In the genomic region with DNA sequence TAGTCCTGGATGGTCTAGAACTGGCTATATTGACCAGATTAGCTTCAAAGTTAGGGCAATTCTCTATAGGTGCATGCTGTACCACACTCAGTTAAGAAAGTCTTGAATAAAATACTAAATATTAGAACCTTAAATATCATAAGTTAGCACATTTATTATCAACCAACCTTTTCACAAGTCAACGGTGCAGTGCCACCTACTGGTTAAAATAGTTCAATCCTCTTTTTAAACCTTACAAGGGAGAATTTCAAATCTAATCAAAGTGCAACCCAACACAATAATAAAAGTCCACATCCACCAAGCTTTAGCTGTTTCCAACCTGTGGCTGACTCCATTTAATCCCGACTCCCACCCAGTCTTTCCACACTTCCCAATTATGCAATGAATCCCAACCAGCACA, we compare ENCODE assay signal across 13 mouse cellular contexts. TPM values are rescaled to one million over a fixed set of nuclear protein-coding genes. Genes with fewer than 3 reads are reported as not detected.
DNase-seq lines count a peak whose midpoint lies in the region; ATAC-seq and TF ChIP-seq lines count a peak whose summit lies in the region.
"Had no signal": no experiment of that assay in that cellular context is flagged by ENCODE, and none has a peak within 500 bp of the region (broad histone marks: within the 10 kb centered on the region; RNA-seq: fewer than 3 reads in every experiment).

No protein-coding gene starts in this region.

- H3K27me3 ChIP-seq in forebrain, postnatal 0 days (ENCODE audit: insufficient read depth, low read length), result no peaks in the 10 kb centered on the region
- H3K27me3 ChIP-seq in forebrain, embryonic 16.5 days (replicated peaks; ENCODE audit: control insufficient read depth, insufficient read depth, low read length), result no peaks in the 10 kb centered on the region
- H3K27me3 ChIP-seq in liver, adult 2 months (ENCODE audit: control insufficient read depth, insufficient read depth, low read length), result no peaks in the 10 kb centered on the region
- H3K27me3 ChIP-seq: embryonic facial prominence, embryonic 13.5 days; hindbrain, embryonic 13.5 days; midbrain, embryonic 13.5 days had no signal

- peak; percentile 56 for DNase-seq in forebrain, postnatal 0 days
- peak; percentile 51 for DNase-seq in liver, adult 2 months (ENCODE audit: extremely low read depth, low read depth, low spot score)
- no peak for DNase-seq in liver
- peak; percentile 48 for DNase-seq in NIH3T3 (ENCODE audit: low read depth)
- peak; percentile 47 for DNase-seq in lung, postnatal 36 days
- DNase-seq in right cerebral cortex, postnatal 36 days (ENCODE audit: low spot score in 2 of 2), result no peak
- DNase-seq in MN1 (ENCODE audit: low spot score), result no peak
- DNase-seq: adrenal gland, postnatal 14 days; gastrocnemius, postnatal 25 days had no signal

- H3K9ac ChIP-seq in forebrain, postnatal 0 days, result no peak overlapping the region
- no peak overlapping the region for H3K9ac ChIP-seq in forebrain, embryonic 16.5 days (replicated peaks; ENCODE audit: low read depth, low read length)
- H3K9ac ChIP-seq in liver, adult 2 months (ENCODE audit: low read depth, low read length), result no peak overlapping the region
- H3K9ac ChIP-seq: embryonic facial prominence, embryonic 13.5 days; hindbrain, embryonic 13.5 days; midbrain, embryonic 13.5 days had no signal

- H3K9me3 ChIP-seq in forebrain, postnatal 0 days (ENCODE audit: low read length), result no peaks in the 10 kb centered on the region
- no peaks in the 10 kb centered on the region for H3K9me3 ChIP-seq in forebrain, embryonic 16.5 days (ENCODE audit: control insufficient read depth, low read length)
- H3K9me3 ChIP-seq: embryonic facial prominence, embryonic 13.5 days; hindbrain, embryonic 13.5 days; midbrain, embryonic 13.5 days had no signal

- H3K27ac ChIP-seq in forebrain, postnatal 0 days (ENCODE audit: low read depth, low read length), result no peak overlapping the region
- no peak overlapping the region for H3K27ac ChIP-seq in forebrain, embryonic 16.5 days (ENCODE audit: low read length)
- H3K27ac ChIP-seq in liver, adult 2 months (replicated peaks; ENCODE audit: insufficient read depth, low read depth, low read length), result no peak overlapping the region
- H3K27ac ChIP-seq: embryonic facial prominence, embryonic 13.5 days; hindbrain, embryonic 13.5 days; midbrain, embryonic 13.5 days had no signal

- peaks cover 11% of the 10 kb centered on the region; the same call in 1 of the 2 replicates for H3K36me3 ChIP-seq in forebrain, postnatal 0 days (ENCODE audit: insufficient read depth)
- H3K36me3 ChIP-seq in forebrain, embryonic 16.5 days (ENCODE audit: control insufficient read depth, insufficient read depth), result peaks cover 5% of the 10 kb centered on the region; the same call in 1 of the 2 replicates
- no peaks in the 10 kb centered on the region for H3K36me3 ChIP-seq in liver, adult 2 months (ENCODE audit: control insufficient read depth, insufficient read depth, low read length)

- WGBS in forebrain, postnatal 0 days, result 61% methylated on average over 2 of the region's 2 CpGs
- 60% methylated on average over 2 of the region's 2 CpGs for WGBS in forebrain, embryonic 16.5 days
- 33% methylated on average over 2 of the region's 2 CpGs for WGBS in liver, adult 2 months

- H3K4me2 ChIP-seq in forebrain, postnatal 0 days (ENCODE audit: low read depth), result no peak overlapping the region
- H3K4me2 ChIP-seq in forebrain, embryonic 16.5 days (ENCODE audit: low read length), result no peak overlapping the region
- H3K4me2 ChIP-seq: embryonic facial prominence, embryonic 13.5 days; hindbrain, embryonic 13.5 days; midbrain, embryonic 13.5 days had no signal

- peak; percentile 65 for TF ChIP-seq CTCF in forebrain, postnatal 0 days (IDR thresholded peaks at IDR 0.05; ENCODE audit: low read depth)
- no peak for TF ChIP-seq CTCF in liver, adult 2 months (IDR thresholded peaks at IDR 0.05; ENCODE audit: low read depth, low read length)

- no peak for TF ChIP-seq POLR2A in liver, adult 2 months (IDR thresholded peaks at IDR 0.05; ENCODE audit: extremely low read depth, insufficient read depth, low read length)

- H3K79me2 ChIP-seq in liver, adult 2 months (ENCODE audit: control insufficient read depth, insufficient read depth, low read length), result no peaks in the 10 kb centered on the region

- no peak for ATAC-seq in forebrain, postnatal 0 days
- no peak for ATAC-seq in forebrain, embryonic 16.5 days
- ATAC-seq: midbrain, embryonic 13.5 days had no signal

- no peak overlapping the region for H3K4me3 ChIP-seq in forebrain, postnatal 0 days (ENCODE audit: low read depth, low read length)
- no peak overlapping the region for H3K4me3 ChIP-seq in forebrain, embryonic 16.5 days (replicated peaks; ENCODE audit: low read length)
- H3K4me3 ChIP-seq in liver, adult 2 months (ENCODE audit: insufficient read depth, low read depth, low read length), result no peak overlapping the region
- H3K4me3 ChIP-seq: embryonic facial prominence, embryonic 13.5 days; hindbrain, embryonic 13.5 days; midbrain, embryonic 13.5 days had no signal

- no peaks in the 10 kb centered on the region for H3K4me1 ChIP-seq in forebrain, postnatal 0 days (ENCODE audit: insufficient read depth)
- no peaks in the 10 kb centered on the region for H3K4me1 ChIP-seq in forebrain, embryonic 16.5 days (replicated peaks; ENCODE audit: control insufficient read depth, insufficient read depth, low read length)
- no peaks in the 10 kb centered on the region for H3K4me1 ChIP-seq in liver, adult 2 months (ENCODE audit: control insufficient read depth, insufficient read depth, low read length)
- H3K4me1 ChIP-seq: embryonic facial prominence, embryonic 13.5 days; midbrain, embryonic 13.5 days had no signal

RNA-seq across cellular contexts. Expression of a gene that starts 33.5 kb away (rescaled TPM):
- total RNA-seq in forebrain, postnatal 0 days (2014; rRNA removed), result 11.3 and 18.6 TPM in 2 replicates
- 5.0 and 7.3 TPM in 2 replicates for polyA plus RNA-seq in forebrain, postnatal 0 days (2015; fragmentation: Nextera tagmentation; extraction: Ambion mirVana)
- polyA plus RNA-seq in forebrain, embryonic 16.5 days (2015; fragmentation: Nextera tagmentation; extraction: Ambion mirVana), result 4.8 and 6.1 TPM in 2 replicates
- total RNA-seq in liver, adult 2 months (2014; rRNA removed), result 17.4 and 17.7 TPM in 2 replicates
- polyA plus RNA-seq in liver, adult 2 months (2012; rRNA removed), result 4.3 and 8.6 TPM in 2 replicates

Comparison
In these comparisons a context has a peak if more than half of its experiments do, and no peak if none do; other contexts are left out.
1. DNase-seq: peak in forebrain, postnatal 0 days (single experiment), liver, adult 2 months (single experiment), NIH3T3 (single experiment) and lung, postnatal 36 days (single experiment); none in liver (single experiment), right cerebral cortex, postnatal 36 days (0 of 2) and MN1 (single experiment).